Mouse (Mus musculus): Measurements from ENCODE around the gene Psmb8. TPM values are rescaled to one million over a fixed set of nuclear protein-coding genes. Genes with fewer than 3 reads are reported as not detected.

Psmb8 gene
- polyA plus RNA-seq (2012; rRNA removed), result 3.5 and 4.0 TPM in 2 replicates

GRCm38 (mm10) chr17:34196941-34197894 lies at the start of gene Psmb8:
Gene Psmb8, plus strand, starts transcription at chr17:34197721.

GRCm38 (mm10) chr17:34152923-34153322 lies 44.6 kb upstream of the Psmb8 start, which contains the start of gene H2-DMb1:
Gene H2-DMb1, plus strand, starts transcription at chr17:34153072.

GRCm38 (mm10) chr17:34187261-34187916 lies 10.1 kb upstream of the Psmb8 start, which contains the start of the genes Tap1 and Psmb9:
Gene Tap1, plus strand, starts transcription at chr17:34187553.
Gene Psmb9, minus strand, starts transcription at chr17:34187764.

GRCm38 (mm10) chr17:34203444-34203843 lies 5.9 kb downstream of the Psmb8 start, which contains the start of gene Tap2:
Gene Tap2, plus strand, starts transcription at chr17:34203527.

GRCm38 (mm10) chr17:34238706-34239105 lies 41.2 kb downstream of the Psmb8 start, which contains the start of gene H2-Ob:
Gene H2-Ob, plus strand, starts transcription at chr17:34238903.

Other genes starting within 250 kb of the Psmb8 start
- 10.4 and 11.6 TPM in 2 replicates for gene B3galt4, start 246.2 kb upstream of the Psmb8 start, polyA plus RNA-seq (2012; rRNA removed)
- 58.2 and 62.1 TPM in 2 replicates for gene Vps52, start 241.9 kb upstream of the Psmb8 start, polyA plus RNA-seq (2012; rRNA removed)
- gene Rps18, start 241.7 kb upstream of the Psmb8 start, polyA plus RNA-seq (2012; rRNA removed), result 648 and 656 TPM in 2 replicates
- 24.0 and 24.8 TPM in 2 replicates for gene H2-K1, start 197.4 kb upstream of the Psmb8 start, polyA plus RNA-seq (2012; rRNA removed)
- gene Ring1, start 173.0 kb upstream of the Psmb8 start, polyA plus RNA-seq (2012; rRNA removed), result 48.8 and 51.4 TPM in 2 replicates
- 98.3 and 102 TPM in 2 replicates for gene H2-Ke6, start 169.7 kb upstream of the Psmb8 start, polyA plus RNA-seq (2012; rRNA removed)
- gene Slc39a7, start 166.0 kb upstream of the Psmb8 start, polyA plus RNA-seq (2012; rRNA removed), result 112 TPM in 2 replicates
- gene Rxrb, start 165.9 kb upstream of the Psmb8 start, polyA plus RNA-seq (2012; rRNA removed), result 82.1 and 83.7 TPM in 2 replicates
- 10.7 and 17.0 TPM in 2 replicates for gene Col11a2, start 158.3 kb upstream of the Psmb8 start, polyA plus RNA-seq (2012; rRNA removed)
- gene H2-Oa, start 105.4 kb upstream of the Psmb8 start, polyA plus RNA-seq (2012; rRNA removed), result 0.06 and 0.19 TPM in 2 replicates
- gene H2-DMa, start 78.2 kb upstream of the Psmb8 start, polyA plus RNA-seq (2012; rRNA removed), result 15.7 and 16.4 TPM in 2 replicates
- 144 and 169 TPM in 2 replicates for gene Brd2, start 75.1 kb upstream of the Psmb8 start, polyA plus RNA-seq (2012; rRNA removed)
- gene H2-DMb2, start 54.4 kb upstream of the Psmb8 start, polyA plus RNA-seq (2012; rRNA removed), result 0.63 and 1.0 TPM in 2 replicates
- gene H2-DMb1, start 44.6 kb upstream of the Psmb8 start, polyA plus RNA-seq (2012; rRNA removed), result 1.9 and 2.2 TPM in 2 replicates
- 4.8 and 4.9 TPM in 2 replicates for gene Tap1, start 10.2 kb upstream of the Psmb8 start, polyA plus RNA-seq (2012; rRNA removed)
- 1.2 and 1.5 TPM in 2 replicates for gene Psmb9, start 10.0 kb upstream of the Psmb8 start, polyA plus RNA-seq (2012; rRNA removed)
- gene Tap2, start 5.8 kb downstream of the Psmb8 start, polyA plus RNA-seq (2012; rRNA removed), result 1.9 and 2.1 TPM in 2 replicates
- 0.40 and 0.48 TPM in 2 replicates for gene H2-Ob, start 41.2 kb downstream of the Psmb8 start, polyA plus RNA-seq (2012; rRNA removed)
- gene H2-Ab1, start 60.0 kb downstream of the Psmb8 start, polyA plus RNA-seq (2012; rRNA removed), result 0.74 and 1.0 TPM in 2 replicates
- 0.34 and 0.47 TPM in 2 replicates for gene H2-Aa, start 90.1 kb downstream of the Psmb8 start, polyA plus RNA-seq (2012; rRNA removed)
- gene H2-Eb1, start 108.1 kb downstream of the Psmb8 start, polyA plus RNA-seq (2012; rRNA removed), result 1.8 and 1.9 TPM in 2 replicates
- 0.04 and 0.17 TPM in 2 replicates for gene H2-Eb2, start 127.9 kb downstream of the Psmb8 start, polyA plus RNA-seq (2012; rRNA removed)
- not detected in 2 replicates for gene Btnl2, start 157.1 kb downstream of the Psmb8 start, polyA plus RNA-seq (2012; rRNA removed)
- gene Btnl1, start 179.4 kb downstream of the Psmb8 start, polyA plus RNA-seq (2012; rRNA removed), result not detected in 2 replicates
- 7.7 and 11.5 TPM in 2 replicates for gene BC051142, start 201.1 kb downstream of the Psmb8 start, polyA plus RNA-seq (2012; rRNA removed)

All from central nervous system, embryonic 18 days (tissue).